Mouse (Mus musculus) v-Abl transformed pro-B cells (cell line): Measurements from ENCODE around the gene Phf7.

Experiments used
- in situ Hi-C, 2 experiments: fragments of 400-800 bp; cut with MboI; formaldehyde crosslinking; loops; one replicate each; pipeline ENCODE4 v1.15.1; 2025; ENCODE audit not compliant: unreplicated experiment in 2 of 2

The Phf7 gene

DNA sequence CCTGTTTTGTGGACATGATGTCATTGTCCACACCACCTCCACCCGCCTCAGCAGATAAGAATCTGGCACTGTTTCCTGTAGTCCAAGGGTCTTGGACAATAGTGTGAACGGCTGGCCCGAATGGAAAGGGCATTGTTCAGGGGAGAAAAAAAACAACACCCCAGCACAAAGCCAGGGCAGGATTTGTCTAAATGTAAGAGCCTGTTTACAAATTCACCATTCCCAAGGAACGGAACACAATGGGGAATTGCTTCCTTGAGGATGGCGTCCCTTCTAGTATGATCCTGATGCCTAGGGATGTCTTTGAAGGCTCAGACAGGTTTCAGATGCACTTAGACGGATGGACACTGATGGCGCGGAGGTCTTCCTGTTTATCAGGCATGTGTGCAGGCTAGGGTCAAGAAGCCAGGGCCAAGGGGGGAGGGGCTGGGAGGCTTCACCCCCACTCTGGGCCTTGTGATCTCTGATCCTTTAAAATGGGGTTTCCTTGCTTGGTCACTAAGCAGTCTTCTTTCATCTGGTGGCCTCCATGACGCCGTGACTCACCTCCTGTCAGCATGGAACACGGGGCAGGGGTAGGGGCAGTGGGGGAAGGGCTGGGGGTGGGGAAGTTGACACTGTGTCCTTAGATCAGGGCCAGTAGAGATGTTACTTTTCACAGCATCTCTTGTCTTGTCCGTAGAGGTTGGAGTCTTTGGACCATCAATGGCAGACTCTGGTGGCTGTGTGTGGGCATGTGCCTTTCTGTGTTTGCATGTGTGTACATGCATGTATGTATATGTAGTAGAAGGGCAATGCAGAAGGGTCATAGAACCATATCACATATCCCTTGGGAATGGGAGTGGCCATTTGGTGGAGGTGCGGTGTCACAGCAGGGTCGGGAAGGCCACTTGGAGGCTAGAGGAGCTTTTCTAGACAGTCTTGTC, 17.8 kb downstream of the Phf7 start:
- in situ Hi-C loops: no loop called here

DNA sequence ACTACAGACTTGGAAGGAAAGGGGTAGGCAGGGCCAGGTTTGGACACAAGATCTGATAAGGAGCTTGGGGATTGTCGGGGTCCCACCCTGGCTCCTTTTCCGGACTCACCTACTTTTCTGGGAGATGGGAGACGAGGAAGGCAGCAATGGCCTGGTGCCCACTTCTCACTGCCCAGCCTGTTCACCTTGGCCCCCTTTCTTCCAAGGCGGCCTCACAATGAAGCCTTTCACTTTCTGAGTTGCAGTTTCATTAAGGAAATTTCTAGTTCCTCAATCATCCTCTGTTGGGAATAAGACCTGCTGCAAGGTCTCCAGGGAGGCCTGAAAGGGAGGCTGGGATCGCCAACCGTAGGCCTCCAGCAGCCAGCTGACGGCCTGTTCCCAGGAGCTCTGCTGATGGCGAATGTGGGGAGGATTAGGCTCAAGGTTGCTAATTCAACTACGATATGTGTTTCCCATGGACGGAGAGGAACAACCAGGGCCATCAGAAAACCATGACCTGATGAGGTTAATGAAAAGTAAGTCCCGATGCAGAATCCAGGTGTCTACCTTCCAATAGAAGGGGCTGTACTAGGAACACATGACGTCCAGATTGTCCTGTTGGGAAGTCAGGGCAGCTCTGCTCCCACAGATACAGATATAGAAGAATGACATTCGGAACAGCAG, 18.6 kb downstream of the Phf7 start:
- in situ Hi-C loops: no loop called here

DNA sequence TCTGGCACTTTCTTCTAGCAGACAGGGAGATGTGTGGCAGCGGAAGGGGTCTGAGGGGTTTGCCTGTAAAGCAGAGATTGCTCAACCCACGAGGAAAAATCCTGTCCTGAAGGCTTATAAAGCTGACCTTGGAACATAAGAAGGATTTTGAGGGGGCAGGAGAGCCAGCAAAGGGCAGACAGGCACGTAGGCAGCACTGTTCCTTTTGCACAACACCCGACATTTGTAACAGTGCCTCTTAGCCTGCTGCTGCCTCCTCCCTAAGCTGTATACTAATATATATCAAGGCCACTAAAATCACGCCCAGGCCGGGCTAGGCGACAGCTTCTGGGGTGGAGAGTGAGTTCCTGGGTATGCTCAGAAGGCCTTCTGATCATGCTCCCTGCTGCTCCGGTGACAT, 20.7 kb downstream of the Phf7 start:
- in situ Hi-C loops: no loop called here

DNA sequence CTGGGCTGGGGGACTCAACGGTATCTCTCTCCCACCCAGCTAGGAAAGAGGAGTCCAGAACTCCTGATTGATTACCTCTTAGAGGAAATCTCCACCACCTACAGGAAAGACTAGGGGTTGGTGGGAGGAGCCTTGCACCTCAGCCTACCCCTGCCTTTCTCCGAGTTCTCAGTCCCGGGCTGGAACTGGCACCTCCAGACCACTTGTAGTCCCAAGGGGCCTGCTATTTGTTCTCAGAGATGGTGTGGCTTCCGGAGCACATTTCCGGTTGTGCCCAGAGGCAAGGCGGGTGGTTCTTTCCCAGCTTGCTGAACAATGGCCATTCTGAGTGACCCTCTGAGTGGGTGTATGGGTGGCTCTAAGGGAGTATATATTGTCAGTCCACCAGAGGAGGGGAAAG, 22.9 kb downstream of the Phf7 start:
- in situ Hi-C loops: no loop called here

DNA sequence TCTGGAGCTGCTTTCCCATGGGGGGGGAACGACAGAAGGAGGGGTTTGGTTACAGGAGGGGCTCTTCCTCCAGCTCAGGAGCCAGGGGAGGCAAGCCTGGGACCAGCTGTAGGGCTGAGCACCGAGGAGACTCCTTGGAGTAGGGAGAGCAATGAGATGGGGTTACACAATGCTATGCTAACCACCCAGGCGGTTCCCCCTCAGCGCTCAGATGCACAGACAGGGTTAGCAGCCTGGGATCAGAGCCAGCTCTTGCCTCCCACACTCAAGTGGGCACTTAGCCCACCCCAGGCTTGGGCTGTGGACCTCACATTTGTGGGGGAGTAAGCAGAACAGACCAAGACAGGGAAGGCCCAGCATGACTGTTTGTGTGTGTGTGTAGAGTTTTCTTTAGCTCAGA, 24.1 kb downstream of the Phf7 start:
- in situ Hi-C loops: no loop called here

DNA sequence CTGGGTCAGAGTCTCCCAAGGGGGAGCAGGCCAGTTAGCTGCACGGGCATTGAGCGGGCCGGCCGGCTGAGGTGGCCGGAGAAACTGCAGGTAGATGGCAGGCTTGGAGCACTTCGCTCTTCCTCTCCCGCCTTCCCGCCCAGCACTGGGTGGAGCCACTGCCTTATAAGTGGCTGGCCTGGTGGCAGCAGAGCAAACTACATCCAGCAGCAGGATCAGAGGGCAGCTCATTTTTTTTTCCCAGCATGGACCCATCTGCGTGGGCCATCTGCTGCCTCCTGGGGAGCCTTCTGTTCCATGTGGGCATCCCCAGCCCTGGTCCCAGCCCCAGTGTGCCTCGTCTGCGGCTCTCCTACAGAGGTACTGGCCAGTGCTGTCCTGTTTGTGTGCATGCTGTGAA, 33.5 kb downstream of the Phf7 start, which contains the start of gene Sema3g:
TSS of gene Sema3g (plus strand) at position 195 of the 400 bp plus-strand sequence.
- in situ Hi-C loops: loop anchor here (5.0 to 25.0 kb wide), 3 partner anchors 110 to 870 kb away; partner anchors contain the start of genes Dph3 (in 1 of the 2) and Oxnad1 (in 1 of the 2)

DNA sequence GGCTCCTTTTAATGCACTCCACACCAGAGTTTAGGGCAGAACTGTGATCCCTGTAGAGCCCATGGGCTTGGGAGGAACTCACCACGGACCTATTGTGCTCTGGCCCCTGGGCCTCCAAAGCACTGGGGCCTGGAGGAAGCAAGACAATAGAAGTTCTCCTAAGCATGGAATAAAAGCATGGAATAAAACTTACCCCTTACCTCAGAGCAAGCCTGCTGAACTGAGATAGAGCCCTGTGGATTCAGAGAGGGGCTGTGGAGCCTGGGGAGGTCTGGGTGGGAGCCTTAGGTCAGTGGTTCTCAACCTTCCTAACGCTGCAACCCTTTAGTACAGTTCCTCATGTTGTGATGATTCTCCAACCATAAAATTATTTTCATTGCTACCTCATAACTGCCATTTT, 34.3 kb downstream of the Phf7 start, which contains the start of gene Nisch:
TSS of gene Nisch (minus strand) at position 101 of the 400 bp plus-strand sequence.
- in situ Hi-C loops: loop anchor here (5.0 to 25.0 kb wide), 3 partner anchors 110 to 870 kb away; partner anchors contain the start of genes Dph3 (in 1 of the 2) and Oxnad1 (in 1 of the 2)

DNA sequence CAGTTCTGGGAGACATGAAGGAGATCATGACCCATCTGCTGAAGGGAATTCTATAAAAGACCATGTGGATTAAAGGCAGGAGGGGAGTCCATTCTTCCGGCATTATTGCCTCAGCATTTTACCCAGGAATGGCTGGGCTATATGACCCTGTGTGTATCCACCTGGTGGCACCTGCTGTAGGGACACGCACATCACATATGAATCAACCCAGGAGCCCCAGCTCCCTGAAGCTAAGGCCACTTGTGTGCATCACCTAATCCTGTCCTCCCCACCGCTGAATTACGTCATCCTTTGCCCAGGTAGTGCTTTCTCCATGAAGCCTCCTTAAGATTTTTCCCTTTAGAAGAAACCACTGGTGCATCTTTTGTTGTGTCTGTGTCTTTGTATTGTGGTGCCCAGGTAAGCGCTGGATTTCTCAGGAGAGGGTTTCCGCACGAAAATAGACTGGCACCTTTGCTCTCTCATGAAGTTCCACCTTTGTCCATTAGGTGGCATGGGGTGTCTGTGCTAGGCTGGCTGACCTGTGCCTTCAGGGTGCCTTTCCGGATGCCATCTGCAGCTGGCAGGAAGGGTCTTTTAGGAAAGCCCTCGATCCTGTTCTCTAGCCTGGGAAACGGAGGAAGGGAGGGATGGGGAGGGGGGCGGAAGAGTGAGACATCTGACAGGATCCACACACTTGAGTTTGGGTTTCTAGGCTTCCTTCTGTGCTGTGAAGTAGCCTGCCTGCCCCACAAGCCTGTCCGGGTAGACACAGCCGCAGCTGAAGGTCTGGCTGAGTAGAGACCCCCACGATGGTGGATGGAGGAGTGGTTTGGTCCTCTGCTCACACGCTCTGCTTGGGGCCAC, 35.7 kb downstream of the Phf7 start:
- in situ Hi-C loops: loop anchor here (5.0 to 25.0 kb wide), 3 partner anchors 112 to 872 kb away; partner anchors contain the start of genes Dph3 (in 1 of the 2) and Oxnad1 (in 1 of the 2)

DNA sequence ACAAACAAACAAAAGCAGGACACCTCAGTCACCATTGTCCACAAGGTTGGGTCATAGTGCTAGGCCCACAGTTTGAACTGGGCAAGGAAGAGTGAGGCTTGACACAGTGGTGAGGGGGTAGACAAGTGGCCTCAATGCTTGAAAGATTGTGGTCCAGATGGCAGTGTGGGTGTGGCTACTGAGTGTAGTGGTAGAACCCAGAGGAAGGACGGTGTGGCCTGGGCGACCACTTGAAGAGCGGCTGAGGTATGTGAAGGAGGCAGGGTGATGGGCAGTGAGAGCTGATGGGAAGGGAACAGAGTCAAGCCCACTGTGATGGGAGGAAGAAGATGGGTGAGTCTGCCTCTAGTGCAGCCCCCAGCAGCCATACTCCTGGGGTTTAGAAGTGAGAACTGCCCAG, 36.4 kb downstream of the Phf7 start:
- in situ Hi-C loops: loop anchor here (5.0 to 25.0 kb wide), 4 partner anchors 33 to 873 kb away; partner anchors contain the start of genes Dph3 (in 1 of the 2) and Oxnad1 (in 1 of the 2)

DNA sequence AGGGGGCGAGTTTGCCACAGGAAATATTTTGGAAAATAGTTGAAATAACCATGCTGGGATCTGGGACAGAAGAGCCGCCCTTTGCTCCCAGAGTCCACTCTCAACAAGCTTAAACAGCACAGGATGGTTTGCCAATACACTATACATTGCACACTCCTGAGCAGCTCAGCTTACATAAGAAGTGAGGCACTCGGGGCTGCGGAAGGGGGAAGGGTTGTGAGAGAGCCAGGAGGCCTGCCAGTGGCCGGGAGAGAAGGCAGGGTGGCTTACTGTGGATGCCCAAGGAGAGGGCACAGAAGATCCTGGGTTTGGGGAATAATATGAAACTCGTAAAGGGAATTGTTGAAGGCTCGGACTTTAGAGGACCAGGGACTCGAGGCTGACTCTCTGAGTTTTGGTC, 37.2 kb downstream of the Phf7 start:
- in situ Hi-C loops: loop anchor here in 1 of 2 experiments (5.0 to 25.0 kb wide), 2 partner anchors 33 to 873 kb away; partner anchors contain the start of genes Dph3 and Oxnad1

DNA sequence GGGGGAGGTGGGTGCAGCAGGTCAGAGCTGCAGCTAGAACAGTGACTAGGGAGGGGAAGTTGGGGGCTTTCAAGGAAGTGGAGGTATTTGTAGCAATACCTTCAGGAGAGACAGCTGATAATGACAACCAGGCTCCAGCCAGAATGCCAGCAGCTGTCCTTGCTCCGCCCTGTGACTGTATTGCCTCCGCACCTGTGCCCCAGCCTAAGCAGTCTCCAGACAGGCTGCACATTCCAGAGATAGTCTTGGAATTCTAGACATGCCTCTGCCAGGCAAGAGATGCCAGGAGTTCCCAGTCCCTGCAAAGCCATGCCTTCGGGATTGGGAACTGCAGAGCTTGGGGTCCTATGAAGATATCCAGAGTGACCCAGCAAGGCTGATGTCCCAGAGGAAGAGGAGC, 38.6 kb downstream of the Phf7 start:
- in situ Hi-C loops: loop anchor here in 1 of 2 experiments (5.0 to 25.0 kb wide), 2 partner anchors 35 to 875 kb away; partner anchors contain the start of genes Dph3 and Oxnad1

DNA sequence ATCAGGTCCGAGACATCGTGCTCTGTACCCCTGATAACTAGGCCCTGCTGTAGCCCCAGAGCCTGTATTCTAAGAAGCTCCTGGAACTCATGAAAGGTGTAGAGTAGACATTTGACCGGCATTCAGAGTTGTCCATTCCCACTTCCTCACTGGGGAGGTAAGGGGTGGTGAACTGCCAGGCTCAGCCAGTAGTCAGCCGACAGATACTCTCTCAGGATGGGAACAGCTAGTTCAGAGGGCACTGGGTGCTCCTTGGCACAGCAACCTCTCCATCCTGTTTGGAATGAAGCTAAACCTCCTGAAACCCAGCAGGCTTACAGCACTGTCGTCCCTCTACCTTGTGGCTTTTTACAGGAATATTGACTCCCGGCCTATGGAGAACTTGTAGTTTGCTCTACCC, 39.3 kb downstream of the Phf7 start:
- in situ Hi-C loops: loop anchor here in 1 of 2 experiments (5.0 to 25.0 kb wide), 2 partner anchors 35 to 875 kb away; partner anchors contain the start of genes Dph3 and Oxnad1

DNA sequence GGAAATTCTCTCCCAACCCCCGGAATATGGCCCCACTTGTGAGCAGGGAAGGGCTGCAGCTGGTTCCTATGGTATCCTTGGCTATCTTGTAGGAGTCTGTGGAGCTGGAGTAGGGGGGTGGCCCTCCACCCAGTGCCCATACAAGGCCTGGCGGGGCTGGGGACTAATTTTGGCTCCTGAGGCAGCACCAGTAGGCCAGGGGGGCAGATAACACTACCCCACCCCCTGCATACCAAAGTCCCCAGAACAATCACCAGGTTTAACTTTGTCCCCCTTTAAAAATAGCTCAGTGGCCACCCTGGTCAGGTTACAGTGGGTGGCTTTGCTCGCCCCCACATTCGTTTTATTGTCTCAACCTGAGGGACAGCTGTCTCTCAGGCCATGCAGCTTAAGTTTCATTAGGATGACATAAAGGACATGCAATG, 42.0 kb downstream of the Phf7 start:
- in situ Hi-C loops: loop anchor here (5.0 to 25.0 kb wide), 2 partner anchors 33 to 878 kb away; partner anchors contain the start of genes Dph3 (in 1 of the 2) and Oxnad1 (in 1 of the 2)

DNA sequence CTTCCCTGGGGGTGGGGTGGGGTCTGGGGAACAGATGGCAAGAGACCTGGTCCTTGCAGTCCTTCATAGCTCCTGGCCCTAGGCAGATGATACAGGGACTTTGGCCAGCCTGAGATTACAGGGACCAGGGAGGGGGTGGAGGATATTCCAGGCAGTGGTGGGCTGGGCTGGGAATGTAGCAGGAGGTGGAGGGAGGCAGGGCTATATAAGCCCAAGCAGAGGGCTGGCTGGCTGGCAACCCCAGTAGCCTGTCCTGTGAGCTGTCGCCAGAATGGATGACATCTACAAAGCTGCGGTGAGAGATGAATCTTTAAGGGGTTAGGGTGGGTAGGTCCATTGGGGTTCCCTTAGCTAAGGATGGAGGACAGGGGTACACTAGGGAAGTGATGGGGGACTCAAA, 43.0 kb downstream of the Phf7 start, which contains the start of gene Tnnc1:
TSS of gene Tnnc1 (plus strand) at position 229 of the 400 bp plus-strand sequence.
- in situ Hi-C loops: loop anchor here (5.0 to 25.0 kb wide), 2 partner anchors 34 to 879 kb away; partner anchors contain the start of genes Dph3 (in 1 of the 2) and Oxnad1 (in 1 of the 2)

DNA sequence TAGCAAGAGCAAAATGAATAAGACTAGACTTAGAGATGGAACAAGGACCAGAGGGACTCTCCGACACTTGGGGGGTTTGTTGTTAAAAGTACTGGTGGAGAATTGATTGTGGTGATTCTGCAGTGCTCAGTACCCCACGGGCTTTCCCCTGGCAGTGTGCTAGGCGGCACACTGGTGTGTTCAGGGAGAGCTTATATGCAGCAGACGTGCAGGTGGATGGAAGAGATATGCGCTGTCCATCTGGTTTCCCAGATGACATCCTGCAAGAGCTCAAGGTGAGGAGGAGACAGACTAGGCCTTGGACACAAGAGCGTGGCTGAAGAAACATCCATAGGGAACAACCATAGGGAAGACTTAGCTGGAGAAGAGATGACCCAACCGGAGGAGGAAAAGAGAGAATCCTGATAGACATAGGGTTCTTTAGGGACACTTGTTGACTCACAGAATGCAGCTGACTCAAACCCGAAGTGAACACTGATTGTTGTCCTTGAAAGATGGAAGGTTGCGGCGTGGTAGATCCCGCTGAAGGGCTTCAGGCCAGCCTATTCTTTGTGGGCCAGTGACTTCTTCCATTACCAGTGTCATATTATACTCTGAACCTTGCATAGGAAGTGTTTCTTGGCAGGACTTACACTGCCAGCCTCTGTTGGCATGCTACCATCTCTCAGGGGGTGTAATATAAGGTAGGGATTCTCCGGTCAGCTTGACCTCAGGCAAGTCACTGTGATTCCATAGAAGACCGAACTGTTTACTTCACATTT, 43.9 kb downstream of the Phf7 start:
- in situ Hi-C loops: loop anchor here (5.0 to 25.0 kb wide), 2 partner anchors 35 to 880 kb away; partner anchors contain the start of genes Dph3 (in 1 of the 2) and Oxnad1 (in 1 of the 2)

DNA sequence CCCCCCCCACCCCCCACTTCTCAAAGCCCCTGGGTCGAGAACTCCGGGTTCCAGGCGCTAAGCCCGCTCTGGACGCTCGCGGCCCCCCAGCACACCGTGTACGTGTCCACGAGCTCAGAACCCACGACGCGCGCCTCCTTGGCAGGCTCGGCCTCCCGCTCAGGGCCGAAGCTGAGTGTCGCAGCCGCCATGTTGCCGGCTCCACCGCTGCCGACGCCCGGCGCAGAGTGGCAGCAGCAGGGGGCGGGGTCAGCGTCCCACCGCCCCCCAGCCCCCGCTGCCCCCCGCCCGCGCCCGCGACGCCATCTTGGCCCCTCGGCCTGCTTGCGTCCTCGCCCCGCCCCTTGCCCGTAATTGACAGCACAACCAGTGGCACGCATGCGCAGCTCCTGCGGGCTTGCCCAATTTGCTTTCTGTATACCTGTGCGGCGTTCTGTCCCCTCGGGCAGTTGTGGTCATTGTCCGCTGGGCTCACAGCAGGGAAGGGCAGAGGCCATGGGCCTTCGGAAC, 44.6 kb downstream of the Phf7 start:
- in situ Hi-C loops: loop anchor here (5.0 to 25.0 kb wide), 2 partner anchors 36 to 881 kb away; partner anchors contain the start of genes Dph3 (in 1 of the 2) and Oxnad1 (in 1 of the 2)

DNA sequence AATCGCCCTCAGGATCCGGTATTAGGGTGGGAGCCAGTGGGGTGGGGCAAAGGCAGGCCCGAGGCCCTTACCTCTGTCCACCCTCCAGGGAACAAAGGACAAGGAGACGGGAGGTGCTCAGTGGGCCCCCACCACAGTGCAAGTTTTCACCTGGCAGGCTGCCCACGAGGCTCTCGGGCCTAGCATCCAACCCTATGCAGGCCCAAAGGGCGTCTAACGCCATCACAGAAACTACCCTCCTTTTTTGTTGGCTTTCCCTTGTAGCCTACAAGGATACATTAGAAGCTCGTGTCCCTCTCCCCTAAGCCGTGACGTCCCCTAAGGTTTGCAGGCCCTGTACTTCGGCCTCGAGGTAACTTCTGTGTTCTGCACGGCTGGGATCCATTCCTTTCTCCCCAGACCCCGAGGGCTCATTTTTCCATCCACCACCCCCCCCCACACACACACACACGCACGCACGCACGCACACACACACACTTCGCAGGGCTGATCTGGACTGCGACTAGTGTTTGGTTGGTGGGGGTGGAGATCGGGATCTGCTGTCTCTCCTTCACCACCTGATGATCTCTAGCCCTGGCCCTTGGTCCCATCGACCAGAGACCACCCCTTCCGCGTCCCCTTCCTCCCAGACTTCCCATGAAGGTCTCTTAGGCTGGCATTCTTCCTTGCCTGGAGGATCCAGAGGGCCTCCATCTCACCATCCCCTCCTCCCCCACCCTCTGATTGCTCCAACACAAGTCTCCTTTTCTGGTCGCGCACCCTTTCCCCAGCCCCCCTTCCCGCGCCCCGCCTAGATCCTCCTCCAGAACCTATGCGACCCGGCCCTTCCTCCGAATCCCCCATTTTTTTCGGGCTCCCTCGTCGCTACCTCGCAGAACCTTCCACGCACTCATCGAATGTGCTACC, 45.3 kb downstream of the Phf7 start:
- in situ Hi-C loops: loop anchor here (5.0 to 25.0 kb wide), 2 partner anchors 36 to 881 kb away; partner anchors contain the start of genes Dph3 (in 1 of the 2) and Oxnad1 (in 1 of the 2)
